Mouse (Mus musculus): ENCODE results near the gene Asphd2. TPM values are rescaled to one million over a fixed set of nuclear protein-coding genes. Genes with fewer than 3 reads are reported as not detected.

The Asphd2 gene
- total RNA-seq, 4 experiments from 2014 or later, result 0.15 to 0.99 (median 0.20) TPM; not detected in 1

- DNase-seq (ENCODE audit: low spot score in 2 of 2), result no peak
Observed at GRCm38 (mm10) chr5:112349169-112349568, 45.5 kb downstream of the Asphd2 start.

GRCm38 (mm10) chr5:112346211-112346965 lies 48.3 kb downstream of the Asphd2 start:
- no peak for DNase-seq (ENCODE audit: low spot score in 2 of 2)

GRCm38 (mm10) chr5:112344092-112344960 lies 50.3 kb downstream of the Asphd2 start:
- DNase-seq (ENCODE audit: low spot score in 2 of 2), result no peak

DNA sequence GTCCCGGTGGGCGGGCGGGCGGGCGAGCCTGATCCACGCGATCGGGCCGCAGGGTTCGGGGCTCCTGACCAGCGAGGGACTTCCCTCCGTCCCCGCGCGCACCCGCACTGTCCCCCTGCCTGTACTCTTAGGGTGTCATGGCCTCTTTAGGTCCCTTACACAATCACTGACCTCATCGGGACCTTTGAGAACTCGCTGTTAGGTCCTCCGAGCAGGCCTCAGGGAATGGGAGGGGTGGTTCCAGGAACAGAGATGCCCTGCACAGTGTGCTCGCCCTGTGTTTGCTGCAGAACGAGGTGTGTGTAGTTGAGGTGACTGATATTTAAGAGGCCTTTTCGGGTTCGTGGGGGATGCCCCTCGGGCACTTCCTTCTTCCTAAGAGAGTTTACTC lies 51.5 kb downstream of the Asphd2 start:
- no peak for DNase-seq (ENCODE audit: low spot score in 2 of 2)

DNA sequence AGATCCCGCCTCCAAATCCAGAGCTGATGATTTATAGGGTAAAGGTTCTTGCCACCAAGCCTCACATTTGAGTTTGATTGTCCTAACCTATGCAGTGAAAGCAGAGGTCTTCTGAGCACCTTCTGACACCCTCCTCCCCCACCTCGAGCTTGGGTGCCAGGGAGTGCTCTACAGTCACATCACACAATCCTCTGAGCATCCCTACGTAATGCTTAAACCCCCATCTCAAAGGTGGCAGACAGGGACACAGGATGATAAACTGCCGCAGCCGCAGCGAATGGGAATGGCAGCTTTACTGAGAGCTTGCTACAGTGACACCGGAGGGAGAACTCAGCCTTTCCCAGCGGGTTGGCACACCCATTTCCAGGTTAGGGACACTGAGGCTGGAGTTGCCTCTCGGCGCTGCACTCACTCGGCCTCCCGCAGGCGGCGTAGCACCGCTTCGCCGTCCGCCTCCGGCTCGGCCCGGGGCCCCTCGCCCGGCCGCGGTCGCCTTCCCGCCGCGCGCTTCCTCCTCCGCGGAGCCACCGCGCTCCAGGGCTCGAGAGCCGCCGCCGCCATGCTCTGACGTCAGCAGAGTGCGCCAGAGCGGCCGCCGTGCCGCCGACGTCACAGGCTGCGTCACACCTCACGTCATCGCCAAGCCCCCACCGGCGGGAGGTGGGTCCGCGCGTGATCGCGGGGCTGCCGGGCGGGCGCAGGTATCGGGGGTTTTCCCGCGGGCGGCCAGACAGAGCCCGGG lies 52.0 kb downstream of the Asphd2 start, which contains the start of the genes Srrd and Hps4:
Gene Srrd, minus strand, starts transcription at position 578 of the 742 bp plus-strand sequence.
Gene Hps4, plus strand, starts transcription at position 621 of the 742 bp plus-strand sequence.
- peak; percentile 48 to 69 for DNase-seq (ENCODE audit: low spot score in 2 of 2)

DNA sequence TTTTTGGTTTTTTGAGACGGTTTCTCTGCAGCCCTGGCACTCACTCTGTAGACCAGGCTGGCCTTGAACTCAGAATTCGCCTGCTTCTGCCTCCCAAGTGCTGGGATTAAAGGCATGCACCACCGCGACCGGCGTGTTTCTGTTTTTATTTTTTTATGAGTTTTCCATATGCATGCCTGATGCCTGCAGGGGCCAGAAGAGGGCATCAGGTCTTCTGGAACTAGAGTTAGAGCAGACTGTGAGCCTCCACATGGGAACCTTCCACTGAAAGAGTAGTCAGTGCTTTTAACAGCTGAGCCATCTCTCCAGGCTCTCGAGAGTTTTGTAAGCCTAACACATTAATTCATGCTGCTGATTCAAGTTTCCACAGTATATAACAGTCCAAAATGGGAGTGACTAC lies 55.5 kb downstream of the Asphd2 start:
- no peak for DNase-seq (ENCODE audit: low spot score in 2 of 2)

DNA sequence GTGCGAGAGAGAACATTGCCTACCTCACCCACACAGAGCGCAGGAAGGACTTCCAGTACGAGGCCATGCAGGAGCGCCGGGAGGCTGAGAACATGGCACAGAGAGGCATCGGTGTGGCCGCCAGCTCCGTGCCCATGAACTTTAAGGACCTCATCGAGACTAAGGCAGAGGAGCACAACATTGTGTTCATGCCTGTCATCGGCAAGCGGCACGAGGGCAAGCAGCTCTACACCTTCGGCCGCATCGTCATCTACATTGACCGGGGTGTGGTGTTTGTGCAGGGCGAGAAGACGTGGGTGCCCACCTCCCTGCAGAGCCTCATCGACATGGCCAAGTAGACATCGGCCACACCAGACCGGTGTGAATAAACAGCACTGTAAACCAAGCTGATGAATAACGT lies 57.7 kb downstream of the Asphd2 start:
- DNase-seq (ENCODE audit: low spot score in 2 of 2), result no peak

- peak in 1 of 2 experiments; percentile 23 for DNase-seq (ENCODE audit: low spot score in 2 of 2)
Observed at GRCm38 (mm10) chr5:112335473-112335872, 59.2 kb downstream of the Asphd2 start.

Other genes starting within 250 kb of the Asphd2 start
- gene Cryba4, start 142.3 kb downstream of the Asphd2 start, total RNA-seq (2022), result under 1 TPM in 2 of 4 experiments, not detected in 2; 0.40 to 0.58 TPM
- gene Crybb1, start 139.1 kb downstream of the Asphd2 start, total RNA-seq (2022), result 1 to 10 TPM; 1.2 to 2.7 (median 2.2) TPM
- gene Tpst2, start 118.2 kb downstream of the Asphd2 start, total RNA-seq (2022), result 10 to 100 TPM; 13.4 to 17.6 (median 16.0) TPM
- gene Tfip11, start 68.5 kb downstream of the Asphd2 start, total RNA-seq (2022), result 10 to 100 TPM; 11.9 to 14.7 (median 14.2) TPM
- gene Srrd, start 51.8 kb downstream of the Asphd2 start, total RNA-seq (2022), result 1 to 10 TPM; 3.8 to 7.2 (median 5.1) TPM
- gene Hps4, start 51.8 kb downstream of the Asphd2 start, total RNA-seq (2022), result 1 to 10 TPM; 4.5 to 7.3 (median 5.5) TPM
- gene Gm6583, start 38.8 kb downstream of the Asphd2 start, total RNA-seq (2022), result not detected
- not detected for gene Gm6588, start 54.6 kb upstream of the Asphd2 start, total RNA-seq (2022)
- gene Sez6l, start 182.3 kb upstream of the Asphd2 start, total RNA-seq (2022), result under 1 TPM in 3 of 4 experiments, not detected in 1; 0.04 to 0.19 (median 0.05) TPM

Measured in gastrocnemius, adult 8-10 months (tissue).